Mouse (Mus musculus): Measurements from ENCODE around the gene Pbx2.
"Not testable (repeated sequence)": the region's sequence is repeated elsewhere in the genome, so short reads cannot be mapped to it uniquely, and the experiment has no call there.

Gene Pbx2

DNA sequence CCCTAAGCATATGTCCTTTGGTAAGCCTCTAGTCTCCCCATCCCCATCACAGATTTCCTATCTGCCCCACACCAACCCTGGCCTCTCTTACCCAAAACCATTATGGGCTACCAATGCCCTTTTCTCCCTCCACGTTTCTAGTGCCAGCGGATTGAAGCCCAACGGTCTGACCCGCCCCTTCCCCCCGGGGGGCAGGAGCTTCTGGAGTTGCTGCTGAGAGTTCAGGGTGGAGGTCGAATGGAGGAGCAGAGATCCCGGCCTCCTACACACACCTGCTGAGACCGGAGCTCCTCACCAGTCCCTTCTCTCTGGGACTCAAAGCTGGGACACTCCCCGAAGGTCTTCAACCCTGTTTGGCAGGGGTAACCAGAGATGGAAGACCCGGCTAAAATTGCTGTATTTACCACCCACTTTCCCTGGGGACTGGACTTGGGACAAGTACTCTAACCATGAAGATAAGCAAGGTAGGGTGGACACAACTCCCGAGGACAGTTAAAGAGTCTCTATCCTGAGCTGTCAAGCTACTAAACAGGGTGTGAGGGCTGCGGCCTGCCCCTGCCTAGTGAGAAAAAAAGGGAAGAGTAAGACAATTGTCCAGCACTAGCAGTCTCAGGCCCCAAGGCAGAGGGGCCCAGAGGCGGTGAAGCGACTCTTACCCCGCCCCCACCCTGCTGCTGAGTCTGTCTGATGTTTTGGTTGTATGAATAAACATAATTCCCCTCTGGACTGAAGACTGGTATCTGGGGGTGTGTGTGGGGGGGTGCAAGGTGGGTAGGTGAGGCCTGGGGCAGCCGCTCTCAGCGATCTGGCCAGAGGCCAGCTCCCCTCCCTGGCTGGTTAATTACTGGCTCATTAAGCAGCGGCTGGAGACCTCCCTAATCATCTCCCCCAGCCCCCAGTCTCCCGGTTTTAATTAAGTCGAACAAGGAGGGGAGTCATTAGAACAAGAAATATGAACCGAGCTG lies at the start of gene Pbx2:
Pbx2 (plus strand) TSS at position 238 of the 965 bp plus-strand sequence.
- peak; percentile 68 for DNase-seq (ENCODE audit: low read depth, low spot score)

DNA sequence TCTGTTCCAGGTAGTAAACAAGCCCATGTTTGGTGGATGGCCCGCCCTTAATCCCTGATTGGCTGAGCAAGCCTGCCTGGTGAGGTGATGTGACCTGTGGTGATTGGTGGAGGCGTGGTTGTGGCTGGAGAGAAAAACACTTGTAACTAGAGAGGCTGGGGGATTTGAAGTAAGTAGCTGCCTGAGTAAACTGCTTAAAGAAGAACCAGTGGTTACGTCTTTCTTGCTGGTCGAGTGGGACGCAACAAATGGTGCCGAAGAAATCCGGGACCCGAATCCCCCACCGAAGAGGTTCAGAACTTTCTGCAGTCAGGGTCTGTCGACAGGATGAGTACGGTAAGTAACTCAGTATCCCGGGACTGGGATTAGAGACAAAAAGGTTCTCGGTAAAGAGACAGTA lies 47.5 kb upstream of the Pbx2 start:
- not testable (repeated sequence) for DNase-seq (ENCODE audit: low read depth, low spot score)

DNA sequence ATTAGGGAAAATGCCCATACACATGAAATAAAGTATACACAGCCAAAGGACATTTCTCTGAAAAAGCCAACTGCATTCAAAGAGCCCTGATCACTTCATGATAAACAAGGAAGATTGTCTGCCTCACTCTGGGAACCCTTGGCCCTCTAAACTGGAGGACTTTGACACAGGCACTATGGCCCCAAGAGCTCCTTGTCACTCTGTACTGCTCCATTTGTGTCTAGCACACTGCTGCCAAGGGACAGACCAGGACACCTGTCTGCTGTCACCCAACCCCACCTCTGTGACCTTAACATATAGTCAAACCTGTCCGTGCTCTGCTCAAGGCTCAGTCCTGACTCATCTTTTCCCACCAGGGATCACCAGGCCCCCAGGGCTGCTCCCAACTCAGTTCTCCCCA lies 44.3 kb upstream of the Pbx2 start:
- DNase-seq (ENCODE audit: low read depth, low spot score) = no peak

DNA sequence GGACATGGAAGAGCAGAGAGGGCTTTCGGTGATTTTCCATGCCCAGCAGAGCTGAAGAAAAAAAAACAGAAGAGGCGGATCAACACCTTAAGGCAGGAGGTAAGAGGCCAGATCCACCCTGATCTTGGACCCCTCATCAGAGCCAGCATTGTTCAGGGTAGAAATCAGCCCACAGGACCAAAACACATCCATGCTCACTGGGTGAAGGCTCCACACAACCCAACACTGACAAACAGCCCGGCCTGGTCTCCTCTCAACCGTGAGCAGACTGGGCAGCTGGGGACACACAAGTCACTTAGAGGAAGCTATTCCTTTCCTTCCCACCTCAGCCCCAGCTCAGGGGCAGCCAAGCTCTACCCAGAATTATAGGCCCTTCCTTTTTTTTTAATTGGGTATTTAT lies 43.5 kb upstream of the Pbx2 start:
- DNase-seq (ENCODE audit: low read depth, low spot score) = no peak

DNA sequence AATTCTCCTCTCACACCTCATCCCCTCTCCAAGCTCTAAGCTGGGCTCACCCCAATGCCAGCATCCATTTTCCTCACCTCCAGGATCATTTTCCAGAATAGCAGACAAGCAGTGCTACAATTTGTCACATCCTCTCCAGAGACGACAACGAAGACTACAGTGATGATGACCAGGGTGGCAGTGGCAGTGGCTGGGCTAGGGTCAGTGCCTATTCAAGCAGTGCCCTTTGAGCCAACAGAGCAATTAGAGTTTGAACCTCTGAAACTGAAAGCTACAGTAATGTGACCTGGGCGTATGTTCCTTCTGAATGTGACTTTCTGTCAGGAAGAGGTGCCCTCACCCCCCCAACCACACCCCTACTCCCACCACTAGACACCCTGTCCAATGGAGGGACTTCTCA lies 41.9 kb upstream of the Pbx2 start:
- DNase-seq (ENCODE audit: low read depth, low spot score) = no peak

DNA sequence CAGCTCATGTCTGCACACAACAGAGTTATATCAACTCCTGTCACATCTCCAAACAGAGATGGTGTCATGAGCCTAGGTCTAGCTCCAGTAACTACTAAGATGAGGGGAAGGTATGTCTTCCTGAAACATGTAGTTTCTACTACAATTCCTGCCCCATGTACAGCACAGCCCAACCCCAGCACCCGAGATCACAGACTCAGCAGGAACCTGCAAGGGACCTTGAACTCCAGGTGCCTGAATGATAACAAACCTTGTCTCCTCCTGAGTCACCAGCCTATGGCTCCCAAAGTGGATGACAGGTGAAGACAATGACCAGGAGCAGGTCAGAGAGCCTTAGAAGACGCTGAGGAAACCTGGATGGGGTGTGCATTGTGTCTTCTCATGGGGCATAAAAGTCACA lies 41.2 kb upstream of the Pbx2 start:
- no peak for DNase-seq (ENCODE audit: low read depth, low spot score)

DNA sequence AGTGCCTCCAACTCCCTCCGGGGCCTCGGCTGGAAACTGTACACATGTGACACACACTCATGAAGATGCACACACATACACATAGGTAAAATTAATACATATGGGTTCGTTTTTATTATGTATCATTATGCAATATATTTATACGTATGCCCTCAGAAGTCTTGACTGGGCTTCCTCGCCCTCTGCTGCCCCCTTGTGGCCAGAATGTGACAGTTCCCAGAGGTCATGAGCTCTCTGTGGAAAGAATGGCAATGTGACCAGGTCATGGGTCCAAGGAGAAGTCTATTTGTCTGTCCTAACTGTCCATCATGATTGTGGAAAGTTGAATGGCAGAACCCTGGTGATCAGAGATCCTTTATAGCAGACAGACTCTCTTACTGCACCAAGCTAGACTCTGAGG lies 35.6 kb upstream of the Pbx2 start:
- DNase-seq (ENCODE audit: low read depth, low spot score) = peak; percentile 76

DNA sequence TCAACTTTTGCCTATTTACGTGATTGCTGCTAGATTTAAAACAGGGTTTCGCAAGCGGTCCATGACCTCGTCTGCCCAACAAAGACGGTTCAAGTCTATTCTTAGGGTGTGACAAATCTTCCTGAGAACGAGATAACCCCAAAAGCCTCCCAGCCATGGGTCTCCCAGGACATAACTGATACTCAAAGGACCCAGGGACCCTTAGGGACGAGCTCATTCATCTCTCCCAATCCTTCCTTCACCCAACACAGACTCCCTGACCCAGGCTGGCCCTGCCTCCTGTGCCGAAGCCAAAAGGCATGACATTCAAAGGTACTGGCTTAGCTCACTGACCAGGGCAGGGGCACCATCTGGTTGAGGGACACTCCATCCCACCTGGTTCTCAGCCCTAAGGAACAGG lies 34.7 kb upstream of the Pbx2 start:
- no peak for DNase-seq (ENCODE audit: low read depth, low spot score)

DNA sequence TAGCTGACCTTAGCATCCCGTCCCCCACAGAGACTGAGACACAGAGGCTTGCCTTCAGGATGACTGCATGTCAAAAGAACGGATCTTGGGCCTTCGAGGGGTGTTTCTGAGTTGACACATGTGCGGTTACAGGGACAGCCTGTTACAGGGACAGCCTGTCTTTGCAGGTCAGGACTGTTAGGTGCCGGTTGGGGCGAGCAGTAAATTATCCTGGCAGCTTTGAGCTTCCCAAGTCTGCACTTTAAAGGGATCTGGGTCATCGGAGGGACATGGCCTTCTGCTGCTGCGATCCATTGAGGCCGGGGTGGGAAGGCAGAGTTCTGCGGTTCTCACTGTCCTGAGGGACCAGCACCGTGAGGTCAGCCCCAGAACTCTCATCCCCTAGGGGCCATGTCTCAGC lies 33.7 kb upstream of the Pbx2 start:
- DNase-seq (ENCODE audit: low read depth, low spot score) = no peak

DNA sequence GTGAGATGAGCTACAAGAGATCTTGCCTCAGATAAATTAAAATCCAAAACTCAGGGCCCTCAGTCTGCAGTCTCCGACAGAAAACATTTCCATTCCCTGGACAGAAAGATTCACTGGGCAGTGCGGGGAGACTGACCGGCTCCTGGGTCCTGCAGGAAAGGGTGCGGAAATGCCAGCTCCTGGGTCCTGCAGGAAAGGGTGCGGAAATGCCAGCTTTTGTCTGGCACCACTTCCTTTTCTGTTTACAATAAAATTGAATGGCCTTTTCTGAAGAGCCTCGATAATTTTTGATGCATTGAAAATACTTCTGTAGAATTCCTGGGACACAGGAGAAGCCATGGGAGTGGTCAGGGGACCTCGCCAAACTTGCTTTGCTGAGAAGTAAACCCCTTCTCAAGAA lies 31.9 kb upstream of the Pbx2 start:
- no peak for DNase-seq (ENCODE audit: low read depth, low spot score)

DNA sequence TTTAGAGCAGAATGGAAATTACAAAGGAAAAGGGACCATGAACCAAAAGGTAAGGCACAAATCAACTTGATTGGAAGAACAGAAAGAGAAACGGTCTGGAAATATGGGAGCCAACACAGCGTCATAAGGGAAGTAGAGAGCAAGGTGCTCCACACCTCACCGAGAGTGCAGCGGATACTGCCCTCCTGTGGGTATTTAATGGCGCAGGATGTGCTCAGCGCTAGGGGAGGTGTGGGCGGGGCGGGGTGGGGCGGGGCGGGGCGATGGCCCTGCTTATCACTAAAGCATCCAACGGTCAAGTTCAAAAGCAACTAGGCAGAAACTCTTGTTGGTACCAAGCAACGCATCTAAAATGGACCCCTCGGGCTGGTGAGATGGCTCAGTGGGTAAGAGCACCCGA lies 31.2 kb upstream of the Pbx2 start:
- peak; percentile 74 for DNase-seq (ENCODE audit: low read depth, low spot score)

DNA sequence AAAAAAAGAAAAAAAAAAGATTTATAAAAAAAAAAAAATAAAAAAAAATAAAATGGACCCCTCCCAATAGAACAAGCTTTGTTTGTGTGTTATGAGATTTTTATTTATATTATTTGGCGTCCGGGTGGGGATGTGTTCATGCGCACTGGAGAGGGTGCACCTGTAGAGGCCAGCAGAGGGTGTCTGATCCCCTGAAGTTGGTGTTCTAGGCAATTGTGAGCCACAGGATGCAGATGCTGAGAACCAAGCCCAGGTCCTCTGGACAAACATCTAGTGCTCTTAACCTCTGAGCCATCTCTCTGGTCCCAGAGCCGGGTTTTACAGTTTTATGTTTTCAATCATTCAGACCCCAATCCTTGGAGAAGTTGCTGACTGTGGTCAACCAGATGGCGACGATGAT lies 30.6 kb upstream of the Pbx2 start:
- peak; percentile 30 for DNase-seq (ENCODE audit: low read depth, low spot score)

DNA sequence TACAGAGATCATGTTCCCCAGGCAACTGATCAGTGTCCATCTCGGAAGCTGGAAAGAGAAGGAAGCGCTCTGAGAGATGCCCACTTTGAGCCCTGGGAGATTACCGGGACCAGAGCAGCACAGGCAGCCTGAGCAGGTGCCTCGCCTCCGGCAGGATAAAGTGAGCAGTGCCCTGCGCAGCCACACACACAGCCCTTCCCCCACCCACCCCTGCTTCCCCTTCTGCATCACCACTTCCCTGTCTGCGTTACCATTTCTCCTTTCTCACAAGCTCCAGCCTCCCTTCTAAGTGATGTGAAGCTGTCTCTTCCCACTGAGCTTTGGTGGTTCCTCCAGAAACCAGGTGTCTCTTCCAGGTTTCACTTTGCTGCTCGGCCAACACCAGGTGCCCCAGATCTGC lies 29.9 kb upstream of the Pbx2 start:
- DNase-seq (ENCODE audit: low read depth, low spot score) = peak; percentile 48

DNA sequence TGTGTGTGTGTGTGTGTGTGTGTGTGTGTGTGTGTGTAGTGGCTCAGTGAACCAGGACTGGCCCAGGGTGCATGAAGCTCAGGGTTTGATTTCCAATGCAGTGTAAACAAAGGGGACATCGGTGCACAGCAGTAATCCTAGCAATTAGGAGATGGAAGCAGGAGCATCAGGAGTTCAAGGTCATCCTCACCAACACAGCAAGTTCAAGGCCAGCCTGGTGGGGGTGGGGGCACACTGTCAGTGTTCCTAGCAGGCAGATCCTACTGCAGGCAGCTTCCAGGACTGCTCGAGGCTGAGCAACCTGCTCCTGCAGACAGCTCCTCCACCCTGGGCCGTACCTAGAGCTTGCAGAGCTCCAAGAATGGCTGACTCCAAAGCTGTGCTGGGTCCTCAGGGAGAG lies 28.5 kb upstream of the Pbx2 start:
- DNase-seq (ENCODE audit: low read depth, low spot score) = peak; percentile 75

DNA sequence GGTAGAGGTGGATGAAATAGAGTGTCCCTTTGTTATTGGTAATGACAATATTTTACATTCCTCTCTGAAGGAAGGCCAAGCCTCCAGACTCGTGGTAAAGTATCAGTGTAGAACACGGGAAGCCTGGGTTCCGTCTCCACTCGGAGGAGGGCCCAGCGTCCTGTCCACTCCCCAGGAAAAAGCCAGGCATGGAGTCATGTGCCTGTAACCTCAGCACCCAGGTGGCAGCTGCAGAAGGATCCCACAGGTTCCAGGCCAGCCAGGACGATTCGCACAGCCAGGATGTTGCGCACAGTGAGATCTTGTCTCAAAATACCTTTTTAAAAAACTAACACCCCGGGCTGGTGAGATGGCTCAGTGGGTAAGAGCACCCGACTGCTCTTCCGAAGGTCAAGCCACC lies 27.7 kb upstream of the Pbx2 start:
- DNase-seq (ENCODE audit: low read depth, low spot score) = no peak

DNA sequence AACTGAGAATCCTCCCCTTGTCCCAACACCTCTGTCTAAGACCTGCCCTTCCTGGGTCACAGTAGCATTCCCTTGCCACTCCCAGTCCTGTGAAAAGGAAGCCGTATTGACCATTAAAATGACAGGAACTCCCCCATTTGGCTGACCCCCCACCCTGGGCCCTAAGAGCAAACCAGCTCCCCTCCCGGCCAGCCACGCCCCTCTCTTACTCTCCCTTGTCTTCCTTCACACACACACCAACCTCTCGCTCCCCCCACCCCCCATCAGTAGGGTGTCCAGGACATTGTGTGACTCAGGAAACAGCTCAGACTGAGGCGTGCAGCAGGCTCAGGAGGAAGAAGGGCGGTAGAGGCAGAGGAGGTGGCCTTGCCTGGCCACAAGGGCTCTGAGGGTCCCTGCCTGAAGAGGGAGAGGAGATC lies 27.1 kb upstream of the Pbx2 start, which contains the start of gene Notch4:
Notch4 (plus strand) TSS at position 266 of the 419 bp plus-strand sequence.
- DNase-seq (ENCODE audit: low read depth, low spot score) = peak; percentile 93

DNA sequence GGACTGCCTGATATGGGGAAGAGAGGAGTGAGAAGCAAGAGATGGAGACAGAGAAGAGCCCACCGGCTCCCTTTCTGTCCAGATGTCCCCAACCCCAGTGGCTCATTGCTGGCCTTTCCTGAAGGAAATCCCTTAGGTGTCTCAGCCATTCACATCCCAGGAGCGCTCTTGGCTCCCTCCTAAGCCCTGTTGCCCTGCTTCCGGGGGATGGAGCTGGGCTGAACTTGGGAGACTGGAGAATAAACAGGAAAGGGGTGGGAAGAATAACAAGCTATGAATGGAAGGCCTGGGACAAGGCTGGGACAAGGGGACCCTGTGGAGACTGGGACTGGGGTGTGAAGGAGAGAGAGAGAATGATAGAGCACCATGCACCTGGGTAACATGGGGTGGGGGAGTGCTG lies 26.3 kb upstream of the Pbx2 start:
- no peak for DNase-seq (ENCODE audit: low read depth, low spot score)

DNA sequence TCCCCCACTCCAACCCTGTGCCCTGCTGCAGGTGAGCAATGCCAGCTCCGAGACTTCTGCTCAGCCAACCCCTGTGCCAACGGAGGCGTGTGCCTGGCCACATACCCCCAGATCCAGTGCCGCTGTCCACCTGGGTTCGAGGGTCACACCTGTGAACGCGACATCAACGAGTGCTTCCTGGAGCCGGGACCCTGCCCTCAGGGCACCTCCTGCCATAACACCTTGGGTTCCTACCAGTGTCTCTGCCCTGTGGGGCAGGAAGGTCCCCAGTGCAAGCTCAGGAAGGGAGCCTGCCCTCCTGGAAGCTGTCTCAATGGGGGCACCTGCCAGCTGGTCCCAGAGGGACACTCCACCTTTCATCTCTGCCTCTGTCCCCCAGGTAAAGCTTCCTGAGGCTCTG lies 23.8 kb upstream of the Pbx2 start:
- DNase-seq (ENCODE audit: low read depth, low spot score) = no peak

DNA sequence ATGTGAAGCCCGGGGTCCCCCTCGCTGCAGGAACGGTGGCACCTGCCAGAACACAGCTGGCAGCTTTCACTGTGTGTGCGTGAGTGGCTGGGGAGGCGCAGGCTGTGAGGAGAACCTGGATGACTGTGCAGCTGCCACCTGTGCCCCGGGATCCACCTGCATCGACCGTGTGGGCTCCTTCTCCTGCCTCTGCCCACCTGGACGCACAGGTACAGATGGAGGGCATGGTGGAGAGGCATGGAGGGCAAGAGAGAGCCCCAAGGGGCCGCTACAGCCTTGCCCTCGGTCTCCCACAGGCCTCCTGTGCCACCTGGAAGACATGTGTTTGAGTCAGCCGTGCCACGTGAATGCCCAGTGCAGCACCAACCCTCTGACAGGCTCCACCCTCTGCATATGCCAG lies 22.6 kb upstream of the Pbx2 start:
- no peak for DNase-seq (ENCODE audit: low read depth, low spot score)

DNA sequence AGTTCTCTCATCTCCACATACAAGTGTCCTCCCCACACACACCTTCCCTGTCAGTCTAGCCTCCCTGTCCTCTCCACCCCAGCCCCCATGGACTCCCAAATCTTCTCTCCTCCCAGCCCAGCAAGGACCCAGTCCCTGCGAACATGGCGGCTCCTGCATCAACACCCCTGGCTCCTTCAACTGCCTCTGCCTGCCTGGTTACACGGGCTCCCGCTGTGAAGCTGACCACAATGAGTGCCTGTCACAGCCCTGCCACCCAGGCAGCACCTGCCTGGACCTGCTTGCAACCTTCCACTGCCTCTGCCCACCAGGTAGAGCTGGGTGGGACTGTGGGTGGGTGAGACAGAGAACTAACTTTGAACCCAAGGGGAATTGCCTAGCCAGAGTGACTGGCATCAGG lies 21.1 kb upstream of the Pbx2 start:
- no peak for DNase-seq (ENCODE audit: low read depth, low spot score)

DNA sequence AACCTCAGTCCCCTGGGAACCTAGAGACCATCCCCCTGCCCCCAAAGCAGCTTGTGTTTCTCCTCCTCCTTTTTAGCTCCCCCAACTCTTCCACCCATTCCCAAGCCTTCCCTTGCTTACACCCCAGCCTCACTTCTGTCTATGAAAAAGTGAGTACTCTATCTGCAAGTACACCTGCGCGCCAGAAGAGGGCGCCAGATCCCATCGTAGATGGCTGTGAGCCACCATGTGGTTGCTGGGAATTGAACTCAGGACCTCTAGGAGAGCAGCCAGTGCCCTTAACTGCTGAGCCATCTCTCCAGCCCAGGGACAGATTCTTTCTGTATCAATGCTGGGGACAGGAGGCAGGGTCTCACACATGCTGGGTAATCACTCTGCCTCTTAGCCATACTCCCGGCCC lies 19.2 kb upstream of the Pbx2 start:
- DNase-seq (ENCODE audit: low read depth, low spot score) = peak; percentile 62

DNA sequence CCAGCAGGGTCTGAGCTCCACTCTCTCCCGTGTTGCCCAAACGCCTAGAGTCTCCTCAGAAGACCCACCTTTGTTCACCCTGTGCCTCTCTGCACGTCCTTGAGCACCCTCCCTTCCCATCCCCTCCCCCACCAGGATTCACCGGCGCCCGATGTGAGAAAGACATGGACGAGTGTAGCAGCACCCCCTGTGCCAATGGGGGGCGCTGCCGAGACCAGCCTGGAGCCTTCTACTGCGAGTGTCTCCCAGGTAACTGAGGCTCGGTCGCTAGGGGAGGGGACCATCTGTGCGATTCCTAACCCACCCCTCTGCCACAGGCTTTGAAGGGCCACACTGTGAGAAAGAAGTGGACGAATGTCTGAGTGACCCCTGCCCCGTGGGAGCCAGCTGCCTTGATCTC lies 18.7 kb upstream of the Pbx2 start:
- DNase-seq (ENCODE audit: low read depth, low spot score) = peak; percentile 84

DNA sequence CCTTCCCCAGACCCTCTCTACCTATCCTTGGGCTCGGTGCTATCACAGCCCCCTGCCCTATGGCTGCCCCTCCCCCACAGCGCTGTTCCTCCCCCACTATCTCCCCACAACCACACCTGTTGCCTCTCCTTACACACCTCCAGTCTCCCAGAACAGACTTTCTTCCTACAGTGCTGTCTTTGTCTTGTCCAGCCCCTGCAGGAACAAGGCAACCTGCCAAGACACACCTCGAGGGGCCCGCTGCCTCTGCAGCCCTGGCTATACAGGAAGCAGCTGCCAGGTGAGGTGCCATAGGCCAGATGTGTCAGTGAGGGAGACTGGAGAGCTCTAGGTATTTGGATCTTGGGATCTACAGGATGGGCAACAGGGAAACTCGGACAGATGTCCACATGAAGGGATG lies 14.5 kb upstream of the Pbx2 start:
- no peak for DNase-seq (ENCODE audit: low read depth, low spot score)

DNA sequence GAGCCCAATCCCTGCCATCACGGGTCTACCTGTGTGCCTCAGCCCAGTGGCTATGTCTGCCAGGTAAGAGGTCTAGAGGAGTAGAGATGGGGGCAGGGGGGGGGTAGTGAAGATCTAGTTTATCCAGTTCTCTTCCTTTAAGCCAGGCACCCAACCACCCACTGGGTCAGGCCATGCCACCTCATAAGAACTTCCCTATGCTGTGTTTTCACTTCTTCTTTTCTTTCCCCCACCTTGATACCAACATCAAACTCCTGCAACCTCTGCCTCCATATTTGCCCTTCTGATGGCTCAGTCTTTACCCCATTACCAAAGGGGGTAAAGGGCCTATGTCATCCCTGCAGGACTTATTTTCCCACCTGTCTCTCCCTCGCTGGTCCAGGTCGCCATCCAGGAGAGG lies 13.0 kb upstream of the Pbx2 start:
- DNase-seq (ENCODE audit: low read depth, low spot score) = no peak

Measured in ZHBTc4 (cell line).